Mouse (Mus musculus) embryonic facial prominence, embryonic 13.5 days (tissue): ENCODE data around the gene Ttc9c. TPM values are rescaled to one million over a fixed set of nuclear protein-coding genes. Genes with fewer than 3 reads are reported as not detected.
"Not testable (repeated sequence)": the region's sequence is repeated elsewhere in the genome, so short reads cannot be mapped to it uniquely, and the experiment has no call there.

Experiments used
- ATAC-seq: fragments of 200-750 bp; cut with Nextera tagmentation; 2 replicates; pipeline ENCODE4 v1.8.0; 2017; ENCODE audit warnings: low read depth; ENCODE audit not compliant: insufficient number of reproducible peaks, insufficient read depth, low FRiP score, low TSS enrichment
- H3K27ac ChIP-seq: fragments of 300-500 bp; sonication (generic); 2 replicates; pipeline ENCODE4 v1.5.1; 2015; ENCODE audit warnings: moderate library complexity, mild to moderate bottlenecking, inconsistent platforms
- H3K27me3 ChIP-seq: fragments of 300-500 bp; sonication (generic); 2 replicates; pipeline ENCODE4 v1.6.1; 2015; ENCODE audit warnings: mild to moderate bottlenecking, inconsistent platforms
- H3K36me3 ChIP-seq: fragments of 300-500 bp; sonication (generic); 2 replicates; pipeline ENCODE4 v1.6.1; 2015; ENCODE audit warnings: mild to moderate bottlenecking, inconsistent platforms
- H3K4me1 ChIP-seq: fragments of 300-500 bp; sonication (generic); 2 replicates; pipeline ENCODE4 v1.6.1; 2015; ENCODE audit warnings: inconsistent platforms
- H3K4me2 ChIP-seq: fragments of 300-500 bp; sonication (generic); 2 replicates; pipeline ENCODE4 v1.6.1; 2015; ENCODE audit warnings: moderate library complexity, mild to moderate bottlenecking, inconsistent platforms
- H3K4me3 ChIP-seq: fragments of 300-500 bp; sonication (generic); 2 replicates; pipeline ENCODE4 v1.5.1; 2015; ENCODE audit warnings: mild to moderate bottlenecking, inconsistent platforms
- H3K9ac ChIP-seq: fragments of 300-500 bp; sonication (generic); 2 replicates; pipeline ENCODE4 v1.6.1; 2015; ENCODE audit warnings: mild to moderate bottlenecking, inconsistent platforms
- H3K9me3 ChIP-seq: fragments of 300-500 bp; sonication (generic); 2 replicates; pipeline ENCODE4 v1.6.1; 2016; ENCODE audit warnings: inconsistent platforms
- WGBS: fragments of 180-500 bp; shearing (Covaris S2); methylation state at CpG from one replicate; pipeline ENCODE4 v1.1.7; 2015; ENCODE audit warnings: mixed read lengths; 5-methylcytosine and 5-hydroxymethylcytosine counted together
- polyA plus RNA-seq: library from polyadenylated mRNA; unstranded; fragments of >200 nt; fragmentation: Nextera tagmentation; extraction: Ambion mirVana; gene quantifications from 2 replicates; pipeline ENCODE4 v1.2.1, GENCODE M21; 2015

Ttc9c gene
- polyA plus RNA-seq, 1 experiment from 2014 or later: 82.9 TPM

DNA sequence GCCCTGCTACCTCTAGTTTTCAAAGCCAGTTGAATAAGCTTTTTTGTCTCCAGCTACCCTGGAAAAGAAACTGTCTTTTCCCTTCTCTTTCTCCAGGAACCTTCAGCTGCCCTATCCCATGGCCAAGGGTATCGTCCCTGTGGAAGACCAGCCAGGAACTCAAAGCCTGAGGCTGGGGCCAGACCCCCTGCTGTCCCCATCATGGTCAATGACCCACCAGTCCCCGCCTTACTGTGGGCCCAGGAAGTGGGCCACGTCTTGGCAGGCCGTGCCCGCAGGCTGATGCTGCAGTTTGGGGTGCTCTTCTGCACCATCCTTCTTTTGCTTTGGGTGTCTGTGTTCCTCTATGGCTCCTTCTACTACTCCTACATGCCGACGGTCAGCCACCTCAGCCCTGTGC lies 21.9 kb upstream of the Ttc9c start:
- H3K27me3 ChIP-seq: no peaks in the 10 kb centered on the region
- H3K4me3 ChIP-seq: peak overlapping the region; percentile 48
- no peaks in the 10 kb centered on the region for H3K9me3 ChIP-seq
- no peak for ATAC-seq
- peaks cover 24% of the 10 kb centered on the region for H3K36me3 ChIP-seq
- peak overlapping the region; percentile 79 for H3K4me2 ChIP-seq
- H3K9ac ChIP-seq: peak overlapping the region; percentile 73
- H3K4me1 ChIP-seq: peaks cover 31% of the 10 kb centered on the region
- no peak overlapping the region for H3K27ac ChIP-seq
- WGBS: 94% methylated on average over 7 of the region's 7 CpGs

DNA sequence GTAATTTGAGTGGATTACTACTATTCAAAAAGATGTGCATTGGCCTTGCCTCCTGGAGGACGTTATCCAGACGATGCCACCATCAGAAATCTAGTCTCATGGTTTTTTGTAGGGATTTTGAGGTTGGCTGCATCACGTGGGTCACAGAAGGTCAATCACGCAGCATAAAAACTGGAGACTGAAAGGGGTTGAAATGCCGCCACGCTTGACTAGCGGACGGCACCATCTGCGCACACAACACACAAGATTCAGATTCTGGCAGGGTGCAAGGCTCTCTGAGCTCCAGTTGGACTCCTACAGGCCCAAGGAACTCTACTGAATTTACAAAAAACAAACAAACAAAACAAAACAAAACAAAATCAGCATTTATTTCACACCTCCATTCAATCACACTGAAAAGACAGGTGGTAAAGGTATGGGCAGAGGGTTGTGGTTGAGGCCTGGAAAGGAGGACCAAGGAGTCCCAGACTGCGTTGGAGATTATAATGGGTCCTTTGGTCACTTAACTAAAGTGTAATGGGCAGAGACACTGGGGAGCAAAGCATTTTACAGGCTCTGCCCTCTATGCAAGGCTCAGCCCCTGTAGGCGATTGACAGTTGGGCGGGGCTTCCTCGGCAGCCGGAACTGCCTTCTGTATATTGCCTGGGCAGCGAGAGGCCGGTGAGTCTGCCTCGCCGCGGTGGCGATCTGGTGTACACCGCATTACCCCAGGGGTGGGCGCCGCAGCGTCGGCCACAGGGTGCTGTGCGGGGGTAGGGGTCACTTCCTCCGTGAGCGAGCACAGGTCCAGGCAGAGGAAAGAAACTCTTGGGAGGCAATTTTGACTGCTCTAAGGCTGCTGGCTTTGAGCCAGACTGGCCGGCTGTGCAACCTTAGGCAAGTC lies 21.0 kb upstream of the Ttc9c start:
- peak overlapping the region; percentile 48 for H3K4me3 ChIP-seq
- peak overlapping the region; percentile 79 for H3K4me2 ChIP-seq
- no peak overlapping the region for H3K27ac ChIP-seq
- peaks cover 31% of the 10 kb centered on the region for H3K4me1 ChIP-seq
- no peaks in the 10 kb centered on the region for H3K27me3 ChIP-seq
- ATAC-seq: no peak
- WGBS: 22% methylated on average over 29 of the region's 29 CpGs
- no peaks in the 10 kb centered on the region for H3K9me3 ChIP-seq
- peaks cover 26% of the 10 kb centered on the region for H3K36me3 ChIP-seq
- H3K9ac ChIP-seq: peak overlapping the region; percentile 73

DNA sequence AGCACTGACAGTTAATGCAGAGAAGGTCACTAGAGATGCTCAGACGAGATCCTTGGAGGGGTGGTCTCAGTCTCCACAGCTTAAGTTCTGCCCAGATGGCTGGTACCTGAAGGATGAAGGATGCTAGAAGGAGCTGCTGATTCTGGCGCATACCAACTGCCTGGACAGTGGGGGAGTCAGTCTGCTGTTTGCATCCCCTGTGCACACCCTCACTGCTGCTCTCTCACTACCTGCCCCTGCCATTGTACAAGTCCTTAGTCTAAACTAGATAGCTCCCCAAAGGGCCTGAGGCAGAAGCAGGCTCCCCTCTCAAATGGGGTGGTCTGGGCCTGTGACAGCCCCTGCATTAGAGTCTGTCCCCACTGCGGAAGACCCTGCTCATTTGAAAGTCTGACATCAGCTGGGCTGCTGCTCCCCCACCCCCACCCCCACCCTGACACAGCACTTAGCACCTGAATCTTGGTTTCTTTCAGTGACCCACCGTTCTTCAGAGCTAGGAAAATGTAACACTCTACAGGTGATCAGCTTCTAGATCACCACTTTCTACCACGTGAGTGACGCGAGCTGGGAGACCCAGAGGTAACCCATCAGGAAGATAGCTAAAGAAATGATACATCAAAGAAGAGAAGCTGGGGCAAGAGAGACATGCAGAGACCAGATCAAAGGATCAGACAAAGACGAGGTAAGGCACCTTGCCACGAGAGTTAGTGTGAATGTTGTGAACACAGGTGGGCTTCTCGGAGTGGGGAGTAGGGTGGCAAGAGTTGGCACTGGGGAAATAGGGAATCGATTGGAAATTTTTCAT lies 20.2 kb upstream of the Ttc9c start, which contains the start of gene Gng3:
Gng3 (minus strand) TSS at position 92 of the 805 bp plus-strand sequence.
- Histone ChIP-seq H3K27ac (peak within 1 kb of the TSS; percentile 99), H3K9me3 (no peaks in the 10 kb centered on the region), H3K9ac (peak within 1 kb of the TSS; percentile 83), H3K27me3 (no peaks in the 10 kb centered on the region), H3K4me1 (peaks cover 31% of the 10 kb centered on the region), H3K4me2 (peak within 1 kb of the TSS; percentile 79), H3K4me3 (peak within 1 kb of the TSS; percentile 56), H3K36me3 (peaks cover 32% of the 10 kb centered on the region)
- ATAC-seq: peak; percentile 27
- 47% methylated on average over 11 of the region's 11 CpGs for WGBS

DNA sequence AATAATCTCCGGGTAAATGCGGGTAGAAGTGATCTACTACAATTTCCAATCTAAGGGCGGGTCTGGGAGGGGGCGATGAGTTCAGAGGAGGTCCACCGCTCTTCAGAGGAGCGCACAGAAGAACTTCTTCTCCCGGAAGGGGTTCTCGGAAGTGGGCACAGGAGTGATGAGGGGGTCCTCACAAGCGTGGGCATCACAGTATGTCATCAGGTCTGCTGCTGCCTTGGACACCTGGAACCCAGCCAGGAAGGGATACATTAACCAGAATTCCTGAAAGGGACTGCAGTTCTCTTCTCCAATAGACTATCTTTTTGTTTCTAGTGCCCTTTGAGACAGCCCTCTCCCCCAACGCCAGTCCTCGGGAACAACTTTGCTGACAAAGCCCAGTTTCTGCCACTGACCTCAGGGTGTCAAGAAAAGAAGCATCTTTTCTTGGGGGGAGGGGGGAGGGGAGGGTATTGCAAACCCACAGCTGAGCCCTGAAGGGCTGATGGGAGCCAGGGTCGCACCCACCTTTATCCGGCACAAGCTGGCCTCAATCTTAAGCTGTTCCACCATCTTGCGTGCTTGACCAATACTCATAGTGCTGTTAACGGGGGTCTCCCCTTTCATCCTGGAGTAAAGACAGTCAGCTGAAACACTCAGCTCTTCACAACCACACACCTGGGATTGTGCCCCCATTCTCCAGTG lies 19.1 kb upstream of the Ttc9c start:
- H3K27ac ChIP-seq: peak overlapping the region; percentile 99
- peak overlapping the region; percentile 79 for H3K4me2 ChIP-seq
- H3K4me3 ChIP-seq: peak overlapping the region; percentile 56
- peak overlapping the region; percentile 83 for H3K9ac ChIP-seq
- 17% methylated on average over 15 of the region's 15 CpGs for WGBS
- no peak; the same call in 1 of the 2 replicates for ATAC-seq
- H3K4me1 ChIP-seq: peaks cover 31% of the 10 kb centered on the region
- H3K9me3 ChIP-seq: no peaks in the 10 kb centered on the region
- no peaks in the 10 kb centered on the region for H3K27me3 ChIP-seq
- peaks cover 43% of the 10 kb centered on the region for H3K36me3 ChIP-seq

DNA sequence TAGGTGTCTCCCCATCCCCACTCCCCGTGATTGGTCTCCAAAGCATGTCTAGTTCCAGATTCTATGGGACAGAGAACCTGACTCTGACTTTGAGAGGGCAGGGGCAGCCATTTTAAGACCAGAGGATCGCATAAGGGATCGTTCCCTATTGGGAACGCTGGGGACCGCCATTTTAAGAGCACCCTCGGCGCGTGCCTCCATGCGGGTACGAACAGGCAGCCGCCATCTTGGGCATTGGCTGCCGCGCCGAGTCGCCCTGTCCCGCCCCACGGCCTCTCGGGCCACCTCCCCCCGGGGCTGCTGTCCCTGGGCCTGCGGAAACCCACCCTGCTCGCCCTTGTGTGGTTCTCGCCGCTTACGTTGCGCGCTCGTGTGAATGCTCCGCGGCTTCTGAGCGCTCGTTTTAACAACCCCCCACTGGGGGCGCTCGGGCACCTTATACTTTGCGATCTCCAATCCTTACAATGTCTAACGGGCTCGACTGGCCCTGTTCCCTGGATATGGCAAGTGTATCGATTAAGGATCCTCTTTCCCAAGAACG lies 18.2 kb upstream of the Ttc9c start, which contains the start of gene Bscl2:
Bscl2 (plus strand) TSS at position 217 of the 541 bp plus-strand sequence.
- H3K4me3 ChIP-seq: peak within 1 kb of the TSS; percentile 56
- no peaks in the 10 kb centered on the region for H3K27me3 ChIP-seq
- H3K36me3 ChIP-seq: peaks cover 44% of the 10 kb centered on the region
- H3K9me3 ChIP-seq: no peaks in the 10 kb centered on the region
- H3K27ac ChIP-seq: peak within 1 kb of the TSS; percentile 99
- ATAC-seq: peak; percentile 53
- under 1% methylated on average over 38 of the region's 38 CpGs for whole genome bisulfite sequencing
- H3K4me2 ChIP-seq: peak within 1 kb of the TSS; percentile 79
- peak within 1 kb of the TSS; percentile 83 for H3K9ac ChIP-seq
- H3K4me1 ChIP-seq: peaks cover 31% of the 10 kb centered on the region

DNA sequence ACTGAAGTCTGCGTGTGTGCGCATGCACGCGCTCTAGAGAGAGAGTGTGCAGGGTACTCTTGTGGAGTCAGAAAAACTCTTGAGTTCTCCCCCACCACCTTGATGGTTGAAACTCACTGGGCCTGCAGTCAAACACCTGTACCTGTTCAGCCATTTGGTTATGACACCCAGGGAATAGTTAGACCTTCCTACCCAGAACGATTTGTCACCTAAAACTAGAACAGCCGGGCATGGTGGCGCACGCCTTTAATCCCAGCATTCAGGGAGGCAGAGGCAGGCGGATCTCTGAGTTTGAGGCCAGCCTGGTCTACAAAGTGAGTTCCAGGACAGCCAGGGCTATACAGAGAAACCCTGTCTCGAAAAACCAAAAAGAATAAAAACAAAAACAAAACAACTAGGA lies 17.2 kb upstream of the Ttc9c start:
- not testable (repeated sequence) for H3K9me3 ChIP-seq, H3K27me3 ChIP-seq, H3K4me3 ChIP-seq, ATAC-seq, H3K9ac ChIP-seq, H3K4me2 ChIP-seq
- Histone ChIP-seq H3K27ac (peak overlapping the region; percentile 99; the same call in 1 of the 2 replicates), H3K36me3 (peaks cover 51% of the 10 kb centered on the region), H3K4me1 (peaks cover 31% of the 10 kb centered on the region)
- 97% methylated on average over 10 of the region's 10 CpGs for WGBS

DNA sequence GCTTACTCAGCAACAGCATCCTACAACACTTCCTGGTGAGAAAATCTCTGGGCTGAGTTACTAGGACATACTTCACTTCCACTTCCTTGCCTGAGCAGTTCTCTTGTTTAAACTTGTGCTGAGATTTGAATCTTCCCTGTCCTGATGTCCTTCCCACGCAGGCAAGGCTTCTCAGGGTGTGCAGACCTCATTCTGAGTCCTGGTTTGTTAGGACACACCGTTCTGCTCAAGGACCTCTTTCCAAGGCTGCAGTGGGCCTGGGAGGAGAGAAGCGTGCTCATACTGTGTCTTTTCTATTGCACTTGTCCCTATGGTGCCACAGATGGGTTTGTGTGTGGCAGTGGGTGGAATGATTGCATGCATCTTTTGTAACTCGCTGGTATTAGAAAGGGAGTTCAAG lies 13.8 kb upstream of the Ttc9c start:
- no peak for ATAC-seq
- Histone ChIP-seq H3K9me3 (no peaks in the 10 kb centered on the region), H3K27me3 (no peaks in the 10 kb centered on the region), H3K4me3 (no peak overlapping the region), H3K36me3 (peaks cover 82% of the 10 kb centered on the region), H3K4me2 (no peak overlapping the region), H3K9ac (no peak overlapping the region), H3K4me1 (peaks cover under 1% of the 10 kb centered on the region; the same call in 1 of the 2 replicates), H3K27ac (no peak overlapping the region)
- 91% methylated on average over 4 of the region's 4 CpGs for WGBS

DNA sequence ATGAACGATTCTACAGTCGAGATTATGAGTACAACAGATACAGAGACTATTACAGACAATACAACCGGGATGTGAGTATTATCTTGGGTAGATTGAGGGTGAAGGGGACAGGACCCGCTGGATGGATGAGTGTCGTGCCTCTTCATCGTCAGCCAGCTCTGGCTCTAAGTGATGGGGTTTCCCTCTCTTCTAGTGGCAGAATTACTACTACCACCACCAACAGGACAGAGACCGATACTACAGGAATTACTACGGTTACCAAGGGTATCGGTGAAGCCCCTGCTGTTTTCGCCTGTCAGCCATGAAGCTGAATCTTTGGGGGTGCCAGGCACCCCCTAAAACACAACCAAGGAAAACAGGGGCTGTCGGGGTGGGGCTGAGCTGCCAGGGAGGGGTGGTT lies 12.1 kb upstream of the Ttc9c start:
- 85% methylated on average over 11 of the region's 11 CpGs for WGBS

DNA sequence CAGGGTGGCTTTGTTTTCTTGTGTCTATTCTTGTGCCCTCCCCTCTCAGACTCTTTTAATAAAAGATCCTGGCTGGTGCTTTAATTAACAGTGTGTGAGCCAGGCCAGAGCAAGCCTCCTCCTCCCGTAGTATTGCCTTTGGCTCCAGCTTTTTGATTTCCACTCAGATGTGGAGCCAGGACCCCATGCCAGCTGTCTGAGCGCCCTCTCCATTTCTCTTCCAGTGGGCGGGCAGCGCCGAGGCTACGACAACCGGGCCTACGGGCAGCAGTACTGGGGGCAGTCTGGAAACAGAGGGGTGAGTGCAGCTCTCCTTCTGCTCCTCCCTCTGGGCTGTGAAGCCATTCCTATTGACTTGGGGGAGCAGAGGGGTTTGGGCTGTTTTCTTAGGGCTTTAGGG lies 11.5 kb upstream of the Ttc9c start:
- no peak overlapping the region for H3K9ac ChIP-seq
- no peak for ATAC-seq
- no peak overlapping the region for H3K27ac ChIP-seq
- H3K9me3 ChIP-seq: no peaks in the 10 kb centered on the region
- no peaks in the 10 kb centered on the region for H3K4me1 ChIP-seq
- 90% methylated on average over 8 of the region's 8 CpGs for WGBS
- H3K4me3 ChIP-seq: no peak overlapping the region
- no peak overlapping the region for H3K4me2 ChIP-seq
- no peaks in the 10 kb centered on the region for H3K27me3 ChIP-seq
- peaks cover 98% of the 10 kb centered on the region for H3K36me3 ChIP-seq

More for the DNA sequence above, 12.1 kb upstream of the Ttc9c start:
- ATAC-seq: no peak
- Histone ChIP-seq H3K4me1 (no peaks in the 10 kb centered on the region), H3K36me3 (peaks cover 98% of the 10 kb centered on the region), H3K27ac (no peak overlapping the region), H3K9ac (no peak overlapping the region), H3K4me3 (no peak overlapping the region), H3K4me2 (no peak overlapping the region), H3K27me3 (no peaks in the 10 kb centered on the region), H3K9me3 (no peaks in the 10 kb centered on the region)

DNA sequence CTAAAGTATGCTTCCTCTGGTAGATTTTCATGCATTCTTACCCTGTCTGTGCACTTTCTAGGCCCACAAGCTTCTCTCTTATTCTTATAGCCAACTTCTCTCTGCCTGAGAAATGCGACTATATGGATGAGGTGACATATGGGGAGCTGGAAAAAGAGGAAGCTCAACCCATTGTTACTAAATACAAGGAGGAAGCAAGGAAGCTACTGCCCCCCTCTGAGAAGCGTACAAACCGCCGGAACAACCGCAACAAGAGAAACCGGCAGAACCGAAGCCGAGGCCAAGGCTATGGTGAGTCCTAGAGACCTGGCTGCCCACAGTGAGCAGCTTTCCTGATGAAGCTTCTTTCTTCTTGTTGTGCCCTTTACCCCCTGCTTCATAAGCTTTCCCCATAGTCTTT lies 10.5 kb upstream of the Ttc9c start, which contains the start of gene AC129217.1:
AC129217.1 (plus strand) TSS at position 114 of the 400 bp plus-strand sequence.
- no peaks in the 10 kb centered on the region for H3K4me1 ChIP-seq
- no peak within 1 kb of the TSS for H3K4me3 ChIP-seq
- no peak within 1 kb of the TSS for H3K4me2 ChIP-seq
- H3K27me3 ChIP-seq: no peaks in the 10 kb centered on the region
- no peak for ATAC-seq
- WGBS: 88% methylated on average over 8 of the region's 8 CpGs
- no peak within 1 kb of the TSS for H3K27ac ChIP-seq
- H3K9ac ChIP-seq: no peak within 1 kb of the TSS
- peaks cover 99% of the 10 kb centered on the region for H3K36me3 ChIP-seq
- H3K9me3 ChIP-seq: no peaks in the 10 kb centered on the region

DNA sequence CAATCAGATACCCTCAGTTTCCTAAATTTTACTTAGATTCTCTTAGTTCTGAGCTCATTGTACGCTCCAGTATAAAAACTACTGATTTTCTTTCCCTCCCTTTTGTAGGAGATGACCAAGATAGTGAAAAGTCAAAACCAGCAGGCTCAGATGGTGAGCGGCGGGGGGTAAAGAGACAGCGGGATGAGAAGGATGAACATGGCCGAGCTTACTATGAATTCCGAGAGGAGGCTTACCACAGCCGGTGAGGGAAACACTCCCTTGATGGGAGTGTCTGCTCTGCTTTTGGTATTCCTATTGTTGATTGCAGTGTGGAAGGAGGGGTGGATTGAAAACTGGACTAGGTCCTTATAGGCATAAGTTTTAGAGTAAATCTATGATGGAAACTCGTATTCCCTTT lies 3.6 kb upstream of the Ttc9c start:
- Histone ChIP-seq H3K4me2 (peak overlapping the region; percentile 97), H3K9me3 (no peaks in the 10 kb centered on the region), H3K27me3 (no peaks in the 10 kb centered on the region), H3K36me3 (peaks cover 50% of the 10 kb centered on the region), H3K27ac (no peak overlapping the region), H3K4me1 (peaks cover 26% of the 10 kb centered on the region), H3K4me3 (peak overlapping the region; percentile 100), H3K9ac (peak overlapping the region; percentile 57)
- ATAC-seq: no peak
- WGBS: 74% methylated on average over 8 of the region's 8 CpGs
